Mouse (Mus musculus) kidney, adult 8-10 months (tissue): ENCODE results near the gene Chn1.

Source experiments
- DNase-seq, 2 experiments: peaks; one replicate each; pipeline ENCODE4 v3.0.0; 2022

Chn1 gene

GRCm38 (mm10) chr2:73618486-73619052, 156.6 kb downstream of the Chn1 start:
- DNase-seq: no peak

- DNase-seq: peak; percentile 72 to 74
Observed at GRCm38 (mm10) chr2:73616434-73617057, 158.6 kb downstream of the Chn1 start.

- DNase-seq: no peak
Observed at GRCm38 (mm10) chr2:73615456-73615855, 159.7 kb downstream of the Chn1 start.

GRCm38 (mm10) chr2:73614303-73614702, 160.8 kb downstream of the Chn1 start:
- DNase-seq: no peak

GRCm38 (mm10) chr2:73612941-73613340, 162.2 kb downstream of the Chn1 start:
- no peak for DNase-seq

- no peak for DNase-seq
Observed at GRCm38 (mm10) chr2:73612367-73612914, 162.7 kb downstream of the Chn1 start.

- DNase-seq: no peak
Observed at GRCm38 (mm10) chr2:73611798-73612197, 163.3 kb downstream of the Chn1 start.

- no peak for DNase-seq
Observed at GRCm38 (mm10) chr2:73609724-73610210, 165.4 kb downstream of the Chn1 start.

GRCm38 (mm10) chr2:73609067-73609723, 166.0 kb downstream of the Chn1 start:
- DNase-seq: peak; percentile 81 to 89

- no peak for DNase-seq
Observed at GRCm38 (mm10) chr2:73608391-73608790, 166.8 kb downstream of the Chn1 start.

- no peak for DNase-seq
Observed at GRCm38 (mm10) chr2:73607609-73608008, 167.5 kb downstream of the Chn1 start.

- no peak for DNase-seq
Observed at GRCm38 (mm10) chr2:73607146-73607545, 168.0 kb downstream of the Chn1 start.

GRCm38 (mm10) chr2:73606616-73607015, 168.5 kb downstream of the Chn1 start:
- DNase-seq: no peak

GRCm38 (mm10) chr2:73605077-73605476, 170.1 kb downstream of the Chn1 start:
- peak; percentile 41 to 59 for DNase-seq

GRCm38 (mm10) chr2:73604579-73604978, 170.6 kb downstream of the Chn1 start:
- DNase-seq: no peak

GRCm38 (mm10) chr2:73600650-73601049, 174.5 kb downstream of the Chn1 start:
- DNase-seq: no peak

- DNase-seq: no peak
Observed at GRCm38 (mm10) chr2:73597772-73598171, 177.4 kb downstream of the Chn1 start.

- DNase-seq: no peak
Observed at GRCm38 (mm10) chr2:73596786-73597185, 178.4 kb downstream of the Chn1 start.

GRCm38 (mm10) chr2:73596326-73596725, 178.8 kb downstream of the Chn1 start:
- no peak for DNase-seq

GRCm38 (mm10) chr2:73593101-73593439, 182.1 kb downstream of the Chn1 start:
- DNase-seq: no peak

- DNase-seq: peak in 1 of 2 experiments; percentile 31
Observed at GRCm38 (mm10) chr2:73592231-73593100, 182.7 kb downstream of the Chn1 start.

GRCm38 (mm10) chr2:73591246-73591645, 183.9 kb downstream of the Chn1 start:
- no peak for DNase-seq

- DNase-seq: no peak
Observed at GRCm38 (mm10) chr2:73590106-73590505, 185.0 kb downstream of the Chn1 start.
